25 mouse cellular contexts compared by ENCODE assay signal in the genomic region with DNA sequence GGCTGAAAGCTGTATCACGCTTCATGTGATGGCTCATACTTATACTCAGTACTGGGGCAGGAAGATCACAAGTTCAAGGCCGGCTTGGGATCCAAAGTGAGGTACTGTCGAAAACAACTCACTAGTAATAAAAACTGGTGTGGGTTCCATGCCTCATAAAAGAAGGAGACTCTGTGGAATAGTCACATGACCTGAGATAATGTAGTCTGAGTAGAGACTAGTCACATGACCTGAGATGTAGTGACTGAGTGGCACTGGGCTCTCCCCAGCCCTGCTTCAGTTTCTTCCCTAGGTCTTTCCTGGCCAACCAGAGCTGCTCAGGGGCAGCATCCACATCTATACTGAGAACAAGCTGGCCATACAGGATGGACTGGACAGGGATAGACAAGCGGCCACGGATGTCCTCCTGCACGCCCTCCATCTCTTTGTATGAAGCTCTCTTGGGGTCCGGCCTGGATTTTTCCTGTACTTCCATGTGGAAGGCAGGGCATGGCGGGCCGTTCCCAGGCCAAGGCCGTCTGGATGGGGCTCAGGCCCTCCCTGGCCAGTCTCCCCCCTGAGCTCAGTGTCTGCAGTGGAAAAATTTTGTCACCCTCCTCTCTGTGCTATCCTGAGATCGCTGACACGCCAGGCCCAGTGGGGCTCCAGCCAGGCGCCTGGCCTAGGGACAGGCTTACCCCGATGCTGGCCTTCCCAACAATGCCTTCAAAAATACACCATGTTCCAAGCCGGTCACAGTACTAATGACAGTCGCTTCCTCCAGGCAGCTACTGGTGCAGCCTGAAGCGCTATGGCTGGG. TPM values are rescaled to one million over a fixed set of nuclear protein-coding genes. Genes with fewer than 3 reads are reported as not detected.
DNase-seq lines count a peak whose midpoint lies in the region; ATAC-seq and TF ChIP-seq lines count a peak whose summit lies in the region.
"Had no signal": no experiment of that assay in that cellular context is flagged by ENCODE, and none has a peak within 500 bp of the region (broad histone marks: within the 10 kb centered on the region; RNA-seq: fewer than 3 reads in every experiment).

No protein-coding gene starts in this region.

- no peaks in the 10 kb centered on the region for H3K36me3 ChIP-seq in intestine, embryonic 16.5 days (ENCODE audit: control insufficient read depth, insufficient read depth, low read length)
- no peaks in the 10 kb centered on the region for H3K36me3 ChIP-seq in intestine, embryonic 15.5 days
- H3K36me3 ChIP-seq in heart, embryonic 15.5 days, result no peaks in the 10 kb centered on the region
- no peaks in the 10 kb centered on the region for H3K36me3 ChIP-seq in myocyte (ENCODE audit: control insufficient read depth, insufficient read depth)
- no peaks in the 10 kb centered on the region for H3K36me3 ChIP-seq in forebrain, embryonic 10.5 days (replicated peaks)
- H3K36me3 ChIP-seq: stomach, embryonic 15.5 days had no signal

- no peaks in the 10 kb centered on the region for H3K9me3 ChIP-seq in intestine, embryonic 16.5 days (ENCODE audit: control insufficient read depth, low read length)
- no peaks in the 10 kb centered on the region for H3K9me3 ChIP-seq in intestine, embryonic 15.5 days
- no peaks in the 10 kb centered on the region for H3K9me3 ChIP-seq in heart, embryonic 15.5 days (replicated peaks)
- H3K9me3 ChIP-seq in forebrain, embryonic 10.5 days, result no peaks in the 10 kb centered on the region
- H3K9me3 ChIP-seq: liver, embryonic 12.5 days; stomach, embryonic 15.5 days had no signal

- 87% methylated on average over 17 of the region's 17 CpGs for WGBS in intestine, embryonic 16.5 days
- 89% methylated on average over 17 of the region's 17 CpGs for WGBS in intestine, embryonic 15.5 days
- WGBS in heart, embryonic 15.5 days, result 82% methylated on average over 17 of the region's 17 CpGs
- WGBS in forebrain, embryonic 10.5 days, result 91% methylated on average over 17 of the region's 17 CpGs

- 0 out of 2 replicates have a peak overlapping the region, but pooled peaks have one; percentile 18 for H3K9ac ChIP-seq in intestine, embryonic 16.5 days (ENCODE audit: low read depth, low read length)
- H3K9ac ChIP-seq in intestine, embryonic 15.5 days, result no peak overlapping the region
- no peak overlapping the region for H3K9ac ChIP-seq in heart, embryonic 15.5 days
- H3K9ac ChIP-seq: liver, embryonic 12.5 days; stomach, embryonic 15.5 days had no signal

- H3K27me3 ChIP-seq in intestine, embryonic 16.5 days (replicated peaks; ENCODE audit: control insufficient read depth, insufficient read depth, low read length), result no peaks in the 10 kb centered on the region
- no peaks in the 10 kb centered on the region for H3K27me3 ChIP-seq in intestine, embryonic 15.5 days (replicated peaks)
- no peaks in the 10 kb centered on the region for H3K27me3 ChIP-seq in heart, embryonic 15.5 days
- H3K27me3 ChIP-seq in myocyte (ENCODE audit: control insufficient read depth, insufficient read depth, insufficient read length), result peaks cover 20% of the 10 kb centered on the region
- peaks cover 17% of the 10 kb centered on the region for H3K27me3 ChIP-seq in forebrain, embryonic 10.5 days (ENCODE audit: poor library complexity, severe bottlenecking)
- H3K27me3 ChIP-seq: stomach, embryonic 15.5 days had no signal

- no peak overlapping the region for H3K4me3 ChIP-seq in intestine, embryonic 16.5 days (ENCODE audit: low read length)
- no peak overlapping the region for H3K4me3 ChIP-seq in intestine, embryonic 15.5 days (replicated peaks)
- no peak overlapping the region for H3K4me3 ChIP-seq in heart, embryonic 15.5 days
- H3K4me3 ChIP-seq in myocyte, result no peak overlapping the region
- H3K4me3 ChIP-seq in forebrain, embryonic 10.5 days, result no peak overlapping the region
- H3K4me3 ChIP-seq: liver, embryonic 12.5 days; stomach, embryonic 15.5 days had no signal

- no peak overlapping the region for H3K4me2 ChIP-seq in intestine, embryonic 16.5 days (ENCODE audit: low read depth, low read length)
- no peak overlapping the region for H3K4me2 ChIP-seq in intestine, embryonic 15.5 days (replicated peaks)
- no peak overlapping the region for H3K4me2 ChIP-seq in heart, embryonic 15.5 days
- H3K4me2 ChIP-seq in myocyte (ENCODE audit: low read depth), result no peak overlapping the region
- H3K4me2 ChIP-seq: liver, embryonic 12.5 days; midbrain, embryonic 11.5 days; stomach, embryonic 15.5 days had no signal

- TF ChIP-seq POLR2A in myocyte (IDR thresholded peaks at IDR 0.05; ENCODE audit: insufficient read length, low read depth), result no peak

- no peak overlapping the region for H3K27ac ChIP-seq in intestine, embryonic 16.5 days (ENCODE audit: low read length)
- no peak overlapping the region for H3K27ac ChIP-seq in intestine, embryonic 15.5 days
- H3K27ac ChIP-seq in heart, embryonic 15.5 days, result no peak overlapping the region
- H3K27ac ChIP-seq in forebrain, embryonic 10.5 days, result no peak overlapping the region; the same call in 1 of the 2 replicates
- H3K27ac ChIP-seq: kidney, postnatal 0 days; liver, embryonic 12.5 days; stomach, embryonic 15.5 days had no signal

- DNase-seq in heart, adult 11 months, result peak; percentile 98
- DNase-seq in forebrain, embryonic 10.5 days (ENCODE audit: extremely low spot score, low spot score), result no peak
- DNase-seq in left cerebral cortex, adult 8-10 months (ENCODE audit: low spot score in 2 of 2), result no peak
- no peak for DNase-seq in MN1 (ENCODE audit: low spot score)
- DNase-seq: adrenal gland, adult 2 months; B cell, adult 2 months; cerebellum, adult 11-12 months; cerebellum, postnatal 36 days; layer of hippocampus, adult 9-11 months; retina, postnatal 1 day; spleen, adult 18-20 months had no signal

- H3K79me2 ChIP-seq in myocyte (ENCODE audit: control insufficient read depth, insufficient read depth), result no peaks in the 10 kb centered on the region

- H3K4me1 ChIP-seq in intestine, embryonic 16.5 days (ENCODE audit: control insufficient read depth, insufficient read depth, low read length), result peaks cover 8% of the 10 kb centered on the region; the same call in 1 of the 2 replicates
- H3K4me1 ChIP-seq in intestine, embryonic 15.5 days (replicated peaks), result 0 out of 2 replicates have a peak, but pooled peaks cover 14% of the 10 kb centered on the region
- no peaks in the 10 kb centered on the region for H3K4me1 ChIP-seq in heart, embryonic 15.5 days (replicated peaks)
- H3K4me1 ChIP-seq in forebrain, embryonic 10.5 days, result peaks cover 39% of the 10 kb centered on the region
- H3K4me1 ChIP-seq: stomach, embryonic 15.5 days had no signal

- no peak for ATAC-seq in intestine, embryonic 16.5 days
- ATAC-seq in intestine, embryonic 15.5 days, result no peak
- ATAC-seq in heart, embryonic 15.5 days (replicated peaks; ENCODE audit: insufficient number of reproducible peaks, insufficient read depth, low FRiP score, low read depth), result 0 out of 2 replicates have a peak, but pooled peaks have one; percentile 14
- ATAC-seq: liver, embryonic 12.5 days had no signal

- H3ac ChIP-seq in myocyte (ENCODE audit: control insufficient read depth, insufficient read length), result no peak overlapping the region

TF ChIP-seq in myocyte, 11 proteins besides CTCF, POLR2A, EP300 and RAD21:
- TF ChIP-seq USF1 (IDR thresholded peaks at IDR 0.05; ENCODE audit: low read depth), result peak; percentile 21
- no peak for TF ChIP-seq SRF (IDR thresholded peaks at IDR 0.05; ENCODE audit: control insufficient read depth, insufficient read length, low read depth)

RNA-seq across cellular contexts. Expression of gene Pabpn1l, which starts 1.5 kb away (rescaled TPM):
- polyA plus RNA-seq in intestine, embryonic 16.5 days (2015; fragmentation: Nextera tagmentation; extraction: Ambion mirVana), result 0.23 TPM in 1 of 2 replicates, not detected in the other
- polyA plus RNA-seq in intestine, embryonic 15.5 days (2015; fragmentation: Nextera tagmentation; extraction: Ambion mirVana), result not detected in 2 replicates
- polyA plus RNA-seq in heart, embryonic 15.5 days (2015; fragmentation: Nextera tagmentation; extraction: Ambion mirVana), result not detected in 2 replicates
- polyA plus RNA-seq in myocyte (2012; fragmentation: generic; extraction: Trizol), result 0.55 TPM
- not detected in 2 replicates for polyA plus RNA-seq in forebrain, embryonic 10.5 days (2016; fragmentation: Nextera tagmentation; extraction: Ambion mirVana)
- total RNA-seq in left cerebral cortex, adult 8-10 months (2022), result not detected
- total RNA-seq: adrenal gland, adult 2 months; heart, postnatal 10 days; left cerebral cortex, postnatal 14 days; neutrophil, adult 5-6 weeks had no signal
- polyA plus RNA-seq: adrenal gland, adult 2 months; embryonic facial prominence, embryonic 11.5 days; intestine, embryonic 14.5 days; liver, embryonic 12.5 days; lung, embryonic 16.5 days; midbrain, embryonic 11.5 days; stomach, embryonic 15.5 days had no signal

RNA-seq across cellular contexts. Expression of gene Trappc2l, which starts 12.6 kb away (rescaled TPM):
- polyA plus RNA-seq in intestine, embryonic 16.5 days (2015; fragmentation: Nextera tagmentation; extraction: Ambion mirVana), result 76.7 and 86.4 TPM in 2 replicates
- 58.0 and 76.0 TPM in 2 replicates for polyA plus RNA-seq in intestine, embryonic 15.5 days (2015; fragmentation: Nextera tagmentation; extraction: Ambion mirVana)
- polyA plus RNA-seq in heart, embryonic 15.5 days (2015; fragmentation: Nextera tagmentation; extraction: Ambion mirVana), result 47.1 and 56.2 TPM in 2 replicates
- 95.7 TPM for polyA plus RNA-seq in myocyte (2012; fragmentation: generic; extraction: Trizol)
- polyA plus RNA-seq in forebrain, embryonic 10.5 days (2016; fragmentation: Nextera tagmentation; extraction: Ambion mirVana), result 41.0 and 44.1 TPM in 2 replicates
- total RNA-seq in left cerebral cortex, adult 8-10 months (2022), result 10 to 100 TPM; 73.8 to 84.5 (median 76.0) TPM

RNA-seq across cellular contexts. Expression of gene Galns, which starts 12.8 kb away (rescaled TPM):
- polyA plus RNA-seq in intestine, embryonic 16.5 days (2015; fragmentation: Nextera tagmentation; extraction: Ambion mirVana), result 22.4 and 27.4 TPM in 2 replicates
- 17.1 and 18.8 TPM in 2 replicates for polyA plus RNA-seq in intestine, embryonic 15.5 days (2015; fragmentation: Nextera tagmentation; extraction: Ambion mirVana)
- 8.0 and 12.2 TPM in 2 replicates for polyA plus RNA-seq in heart, embryonic 15.5 days (2015; fragmentation: Nextera tagmentation; extraction: Ambion mirVana)
- polyA plus RNA-seq in myocyte (2012; fragmentation: generic; extraction: Trizol), result 17.6 TPM
- polyA plus RNA-seq in forebrain, embryonic 10.5 days (2016; fragmentation: Nextera tagmentation; extraction: Ambion mirVana), result 4.6 and 5.5 TPM in 2 replicates
- total RNA-seq in left cerebral cortex, adult 8-10 months (2022), result 10 to 100 TPM in 3 of 4 experiments, 1 to 10 TPM in 1; 9.3 to 11.5 (median 10.9) TPM

RNA-seq across cellular contexts. Expression of gene Aprt, which starts 47.3 kb away (rescaled TPM):
- 736 and 778 TPM in 2 replicates for polyA plus RNA-seq in intestine, embryonic 16.5 days (2015; fragmentation: Nextera tagmentation; extraction: Ambion mirVana)
- 545 and 612 TPM in 2 replicates for polyA plus RNA-seq in intestine, embryonic 15.5 days (2015; fragmentation: Nextera tagmentation; extraction: Ambion mirVana)
- polyA plus RNA-seq in heart, embryonic 15.5 days (2015; fragmentation: Nextera tagmentation; extraction: Ambion mirVana), result 163 and 208 TPM in 2 replicates
- 261 TPM for polyA plus RNA-seq in myocyte (2012; fragmentation: generic; extraction: Trizol)
- polyA plus RNA-seq in forebrain, embryonic 10.5 days (2016; fragmentation: Nextera tagmentation; extraction: Ambion mirVana), result 313 and 321 TPM in 2 replicates
- 10 to 100 TPM; 52.8 to 60.2 (median 57.6) TPM for total RNA-seq in left cerebral cortex, adult 8-10 months (2022)

RNA-seq across cellular contexts. Expression of gene Cdt1, which starts 56.2 kb away (rescaled TPM):
- polyA plus RNA-seq in intestine, embryonic 16.5 days (2015; fragmentation: Nextera tagmentation; extraction: Ambion mirVana), result 36.2 and 40.0 TPM in 2 replicates
- 40.3 and 41.8 TPM in 2 replicates for polyA plus RNA-seq in intestine, embryonic 15.5 days (2015; fragmentation: Nextera tagmentation; extraction: Ambion mirVana)
- polyA plus RNA-seq in heart, embryonic 15.5 days (2015; fragmentation: Nextera tagmentation; extraction: Ambion mirVana), result 24.5 and 28.4 TPM in 2 replicates
- polyA plus RNA-seq in myocyte (2012; fragmentation: generic; extraction: Trizol), result 19.7 TPM
- 73.2 and 79.8 TPM in 2 replicates for polyA plus RNA-seq in forebrain, embryonic 10.5 days (2016; fragmentation: Nextera tagmentation; extraction: Ambion mirVana)
- 1 to 10 TPM; 4.1 to 5.0 (median 4.4) TPM for total RNA-seq in left cerebral cortex, adult 8-10 months (2022)
